ENCODE assay signal across 8 mouse cellular contexts in the genomic region with DNA sequence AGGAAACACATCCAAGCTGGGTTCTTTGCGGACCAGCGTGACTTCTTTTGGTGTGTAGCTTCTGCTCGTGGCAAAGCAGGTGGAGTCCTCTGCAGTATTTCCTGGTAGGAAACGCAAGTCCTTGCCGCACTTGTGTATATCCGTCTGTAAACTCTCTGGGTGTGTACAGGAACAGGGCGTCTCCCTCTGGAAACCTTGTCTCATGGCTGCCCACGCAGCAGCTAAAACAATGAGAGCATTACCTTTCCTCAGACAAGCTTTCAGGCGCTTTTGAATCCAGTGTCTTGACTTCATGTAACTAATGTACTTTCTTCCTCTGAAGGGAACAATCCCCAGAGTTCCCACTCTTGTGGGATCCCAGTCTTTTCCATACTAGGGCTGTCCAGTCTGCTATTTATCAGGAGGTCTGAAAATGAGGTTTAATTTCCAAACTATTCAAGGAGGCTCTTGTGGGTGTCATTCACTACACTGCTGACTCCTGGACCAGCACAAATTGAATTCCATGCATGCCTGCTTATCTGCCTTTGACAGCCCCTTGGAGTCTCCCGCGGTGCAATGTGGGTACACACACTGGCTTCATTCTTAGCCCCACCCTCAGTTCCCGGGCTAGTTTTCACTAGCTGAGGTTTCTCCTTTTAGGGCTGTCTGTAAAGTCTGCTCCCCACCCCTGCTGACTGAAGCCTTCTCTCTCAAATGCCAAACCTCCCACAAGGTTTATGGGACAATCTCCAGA.
DNase-seq lines count a peak whose midpoint lies in the region; ATAC-seq and TF ChIP-seq lines count a peak whose summit lies in the region.

No protein-coding gene starts in this region.

- no peaks in the 10 kb centered on the region for H3K27me3 ChIP-seq in limb, embryonic 14.5 days (ENCODE audit: control insufficient read depth, insufficient read depth, low read length)
- no peaks in the 10 kb centered on the region for H3K27me3 ChIP-seq in limb, embryonic 10.5 days (ENCODE audit: low read depth, poor library complexity, severe bottlenecking)
- no peaks in the 10 kb centered on the region for H3K27me3 ChIP-seq in heart, embryonic 11.5 days (ENCODE audit: control insufficient read depth, insufficient read depth, low read length)
- no peaks in the 10 kb centered on the region for H3K27me3 ChIP-seq in kidney, embryonic 14.5 days (ENCODE audit: control insufficient read depth, insufficient read depth, low read length)

- H3K9ac ChIP-seq in limb, embryonic 14.5 days (ENCODE audit: low read depth, low read length, severe bottlenecking): no peak overlapping the region
- H3K9ac ChIP-seq in heart, embryonic 11.5 days (ENCODE audit: low read depth, low read length): peak overlapping the region; percentile 43; the same call in 1 of the 2 replicates
- no peak overlapping the region for H3K9ac ChIP-seq in kidney, embryonic 14.5 days (ENCODE audit: low read depth, low read length)

- H3K4me1 ChIP-seq in limb, embryonic 14.5 days (ENCODE audit: control insufficient read depth, insufficient read depth, low read length): no peaks in the 10 kb centered on the region
- H3K4me1 ChIP-seq in limb, embryonic 10.5 days: no peaks in the 10 kb centered on the region
- H3K4me1 ChIP-seq in heart, embryonic 11.5 days (ENCODE audit: control insufficient read depth, insufficient read depth, low read length): peaks cover 10% of the 10 kb centered on the region; the same call in 1 of the 2 replicates
- 0 out of 2 replicates have a peak, but pooled peaks cover 6% of the 10 kb centered on the region for H3K4me1 ChIP-seq in kidney, embryonic 14.5 days (ENCODE audit: control insufficient read depth, insufficient read depth, low read length)

- no peaks in the 10 kb centered on the region for H3K9me3 ChIP-seq in limb, embryonic 14.5 days (ENCODE audit: control insufficient read depth, low read length)
- H3K9me3 ChIP-seq in limb, embryonic 10.5 days (replicated peaks): no peaks in the 10 kb centered on the region
- no peaks in the 10 kb centered on the region for H3K9me3 ChIP-seq in heart, embryonic 11.5 days (replicated peaks; ENCODE audit: control insufficient read depth, low read length)
- no peaks in the 10 kb centered on the region for H3K9me3 ChIP-seq in kidney, embryonic 14.5 days (ENCODE audit: control insufficient read depth, low read length)

- H3K36me3 ChIP-seq in limb, embryonic 14.5 days (ENCODE audit: control insufficient read depth, insufficient read depth, low read length): no peaks in the 10 kb centered on the region
- no peaks in the 10 kb centered on the region for H3K36me3 ChIP-seq in limb, embryonic 10.5 days
- no peaks in the 10 kb centered on the region for H3K36me3 ChIP-seq in heart, embryonic 11.5 days (ENCODE audit: control insufficient read depth, insufficient read depth, low read length)
- no peaks in the 10 kb centered on the region for H3K36me3 ChIP-seq in kidney, embryonic 14.5 days (ENCODE audit: control insufficient read depth, insufficient read depth, low read length)

- no peak for TF ChIP-seq POLR2A in limb, embryonic 14.5 days (IDR thresholded peaks at IDR 0.05; ENCODE audit: borderline replicate concordance, extremely low read depth, insufficient read depth, insufficient read length)

- WGBS in limb, embryonic 14.5 days: 70% methylated on average over 12 of the region's 12 CpGs
- WGBS in limb, embryonic 10.5 days: 79% methylated on average over 12 of the region's 12 CpGs
- WGBS in heart, embryonic 11.5 days (ENCODE audit: insufficient replicate concordance): 37% methylated on average over 12 of the region's 12 CpGs
- 55% methylated on average over 12 of the region's 12 CpGs for WGBS in kidney, embryonic 14.5 days

- no peak overlapping the region for H3K4me3 ChIP-seq in limb, embryonic 14.5 days (replicated peaks; ENCODE audit: low read length)
- no peak overlapping the region for H3K4me3 ChIP-seq in limb, embryonic 10.5 days
- 0 out of 2 replicates have a peak overlapping the region, but pooled peaks have one; percentile 5 for H3K4me3 ChIP-seq in heart, embryonic 11.5 days (ENCODE audit: low read depth, low read length)
- H3K4me3 ChIP-seq in kidney, embryonic 14.5 days (ENCODE audit: low read length): no peak overlapping the region

- ATAC-seq in limb, embryonic 14.5 days (ENCODE audit: low FRiP score, low read depth): peak; percentile 44; the same call in 1 of the 2 replicates
- ATAC-seq in heart, embryonic 11.5 days (replicated peaks; ENCODE audit: insufficient number of reproducible peaks, low FRiP score, low TSS enrichment): peak; percentile 93
- ATAC-seq in kidney, embryonic 14.5 days (ENCODE audit: low FRiP score, low TSS enrichment): peak; percentile 94
- ATAC-seq in inflammation-experienced regulatory T-cells, adult 6 months: no peak

- no peak for DNase-seq in limb, embryonic 14.5 days (ENCODE audit: low spot score)
- DNase-seq in limb, embryonic 10.5 days (ENCODE audit: low spot score): no peak
- DNase-seq in neural tube, embryonic 10.5 days (ENCODE audit: extremely low spot score, low spot score): peak; percentile 20
- DNase-seq in frontal cortex, postnatal 10 days (ENCODE audit: low spot score in 2 of 2): no peak
- DNase-seq in right cerebral cortex, postnatal 14 days: no peak

- H3K4me2 ChIP-seq in limb, embryonic 14.5 days (replicated peaks; ENCODE audit: low read depth, low read length, severe bottlenecking): no peak overlapping the region
- peak overlapping the region; percentile 45 for H3K4me2 ChIP-seq in heart, embryonic 11.5 days
- H3K4me2 ChIP-seq in kidney, embryonic 14.5 days (replicated peaks; ENCODE audit: low read depth, low read length): peak overlapping the region; percentile 8; the same call in 1 of the 2 replicates

- no peak overlapping the region for H3K27ac ChIP-seq in limb, embryonic 14.5 days (replicated peaks; ENCODE audit: low read depth, low read length)
- H3K27ac ChIP-seq in limb, embryonic 10.5 days: no peak overlapping the region
- H3K27ac ChIP-seq in heart, embryonic 11.5 days (ENCODE audit: low read depth, low read length): peak overlapping the region; percentile 91
- H3K27ac ChIP-seq in kidney, embryonic 14.5 days (ENCODE audit: low read depth, low read length): no peak overlapping the region; the same call in 1 of the 2 replicates
